Mouse (Mus musculus) stomach, embryonic 14.5 days (tissue): ENCODE measurements at regions not wholly inside any gene's neighbourhood (a gene's known extent, or its start where the extent isn't known, plus 50 kb on each side); places are given as distances from the start of the nearest gene placed in this dataset.

Experiments used
- ATAC-seq: fragments of 200-750 bp; cut with Nextera tagmentation; 2 replicates; pipeline ENCODE4 v1.8.0; 2017; ENCODE audit warnings: low read depth, moderate TSS enrichment; ENCODE audit not compliant: insufficient number of reproducible peaks, insufficient read depth, low FRiP score
- H3K27ac ChIP-seq: fragments of 300-500 bp; sonication (generic); 2 replicates; pipeline ENCODE4 v1.5.1; 2014; ENCODE audit warnings: mild to moderate bottlenecking, low read length, moderate library complexity, mixed read lengths
- H3K27me3 ChIP-seq: fragments of 300-500 bp; sonication (generic); 2 replicates; pipeline ENCODE4 v1.6.1; 2014; ENCODE audit warnings: low read length, control low read depth, mixed read lengths; ENCODE audit not compliant: control insufficient read depth, insufficient read depth
- H3K36me3 ChIP-seq: fragments of 300-500 bp; sonication (generic); 2 replicates; pipeline ENCODE4 v1.6.1; 2014; ENCODE audit warnings: mild to moderate bottlenecking, control low read depth, low read length, moderate library complexity, mixed read lengths; ENCODE audit not compliant: control insufficient read depth, insufficient read depth
- H3K4me1 ChIP-seq: fragments of 300-500 bp; sonication (generic); 2 replicates; pipeline ENCODE4 v1.6.1; 2014; ENCODE audit warnings: low read length, control low read depth, mixed read lengths; ENCODE audit not compliant: control insufficient read depth, insufficient read depth
- H3K4me2 ChIP-seq: fragments of 300-500 bp; sonication (generic); replicated peaks from 2 replicates; pipeline ENCODE4 v1.6.1; 2014; ENCODE audit warnings: low read depth, low read length, control low read depth
- H3K4me3 ChIP-seq: fragments of 300-500 bp; sonication (generic); 2 replicates; pipeline ENCODE4 v1.5.1; 2014; ENCODE audit warnings: low read depth, low read length, control low read depth
- H3K9ac ChIP-seq: fragments of 300-500 bp; sonication (generic); replicated peaks from 2 replicates; pipeline ENCODE4 v1.6.1; 2014; ENCODE audit warnings: low read depth, mild to moderate bottlenecking, control low read depth, low read length, moderate library complexity, mixed read lengths
- H3K9me3 ChIP-seq: fragments of 300-500 bp; sonication (generic); 2 replicates; pipeline ENCODE4 v1.6.1; 2016; ENCODE audit warnings: low read depth, low read length, control low read depth; ENCODE audit not compliant: control insufficient read depth
- WGBS: fragments of 180-500 bp; shearing (Covaris S2); extraction: QIAGEN DNeasy Blood & Tissue Kit; methylation state at CpG from one replicate; pipeline ENCODE4 v1.1.7; 2014; 5-methylcytosine and 5-hydroxymethylcytosine counted together

DNA sequence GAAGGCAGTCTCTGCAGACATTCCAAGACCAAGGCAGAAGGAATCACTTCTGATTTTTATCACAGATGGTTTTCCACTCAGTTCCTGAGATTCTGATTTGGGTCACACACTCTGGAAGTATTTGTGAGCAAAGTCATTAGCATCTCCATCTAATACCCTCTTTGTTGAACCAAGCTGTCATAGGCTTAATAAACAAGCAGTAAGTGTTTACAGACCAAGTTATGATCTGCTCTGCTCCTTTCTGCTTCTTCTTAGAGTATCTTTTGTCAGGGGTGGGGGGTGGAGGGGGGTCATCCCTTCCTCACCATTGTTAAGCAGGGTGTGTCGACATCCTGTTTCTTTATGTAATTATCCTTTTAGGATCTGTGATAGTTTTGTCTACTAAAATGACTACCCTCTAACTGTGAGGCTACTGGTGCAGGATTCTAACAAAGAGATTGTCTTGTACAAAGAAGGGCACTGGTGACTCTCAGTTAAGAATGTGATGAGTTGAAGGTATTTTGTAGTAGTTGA, 358.2 kb upstream of the Adgrl2 start:
- no peak for ATAC-seq
- no peaks in the 10 kb centered on the region for H3K27me3 ChIP-seq
- no peak overlapping the region for H3K4me2 ChIP-seq
- H3K36me3 ChIP-seq = no peaks in the 10 kb centered on the region
- H3K9me3 ChIP-seq = no peaks in the 10 kb centered on the region
- H3K9ac ChIP-seq = no peak overlapping the region
- 35% methylated on average over 1 of the region's 1 CpGs for WGBS
- peak overlapping the region; percentile 3; the same call in 1 of the 2 replicates for H3K27ac ChIP-seq
- H3K4me3 ChIP-seq = no peak overlapping the region
- H3K4me1 ChIP-seq = peaks cover 14% of the 10 kb centered on the region

DNA sequence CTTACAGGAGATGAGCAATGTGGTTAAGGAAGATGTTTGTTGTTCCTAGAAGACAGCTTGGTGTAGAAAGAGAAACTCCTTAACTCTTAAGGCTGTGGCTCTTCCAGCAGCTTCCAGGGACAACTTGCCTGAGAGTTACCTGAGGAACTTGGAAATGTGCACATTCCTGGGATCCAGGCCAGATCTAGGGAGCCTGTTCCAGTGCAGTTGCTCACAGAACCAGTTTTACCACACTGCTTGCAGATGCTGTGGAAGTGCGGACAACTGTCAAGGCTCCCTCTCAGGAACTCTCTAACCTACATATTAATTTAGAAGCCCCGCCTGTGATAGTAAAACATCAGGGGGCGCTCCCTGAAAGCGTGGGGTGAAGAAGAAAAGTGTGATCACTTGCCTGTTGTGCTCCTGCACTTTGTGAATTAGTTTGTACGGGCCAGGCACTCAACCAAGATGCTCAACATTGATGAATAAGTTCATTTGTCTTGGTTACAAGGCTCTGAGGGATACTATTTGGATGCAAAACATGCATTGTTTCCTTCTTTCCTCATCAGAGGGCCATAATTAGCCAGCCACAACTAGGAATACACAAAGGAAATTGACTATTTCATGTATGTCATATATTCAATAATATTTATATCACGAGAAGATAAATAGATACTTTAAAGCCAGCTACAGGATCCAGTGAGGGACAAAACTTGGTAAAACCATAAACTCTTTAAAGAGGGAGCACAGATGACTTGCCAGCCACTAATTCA, 357.1 kb upstream of the Adgrl2 start:
- Histone ChIP-seq H3K36me3 (no peaks in the 10 kb centered on the region), H3K9me3 (no peaks in the 10 kb centered on the region), H3K9ac (no peak overlapping the region), H3K4me3 (no peak overlapping the region), H3K4me2 (no peak overlapping the region), H3K27me3 (no peaks in the 10 kb centered on the region), H3K4me1 (peaks cover 14% of the 10 kb centered on the region), H3K27ac (no peak overlapping the region; the same call in 1 of the 2 replicates)
- WGBS = 44% methylated on average over 6 of the region's 6 CpGs
- no peak for ATAC-seq

DNA sequence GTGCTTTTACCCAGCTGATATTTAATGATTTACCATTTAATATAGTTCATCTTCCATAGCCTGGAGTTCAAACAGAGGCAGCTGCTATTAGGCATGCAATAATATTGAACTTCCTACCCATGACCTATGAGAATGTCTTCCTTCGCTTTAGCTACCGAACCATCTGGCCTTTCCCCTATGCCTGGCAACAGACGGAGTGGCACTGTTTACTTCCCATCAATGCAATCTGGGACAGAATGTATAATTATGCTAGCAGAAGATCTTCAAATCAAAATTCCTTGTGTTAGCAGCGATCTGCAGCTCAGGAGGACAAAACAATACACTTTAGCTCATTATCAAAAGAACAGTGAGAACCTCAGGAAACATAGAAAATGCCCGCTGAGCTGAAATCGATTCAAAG, 352.2 kb upstream of the Adgrl2 start:
- H3K4me1 ChIP-seq = peaks cover 5% of the 10 kb centered on the region
- H3K4me3 ChIP-seq = no peak overlapping the region
- H3K4me2 ChIP-seq = no peak overlapping the region
- no peak overlapping the region for H3K9ac ChIP-seq
- H3K27ac ChIP-seq = no peak overlapping the region
- no peaks in the 10 kb centered on the region for H3K36me3 ChIP-seq
- ATAC-seq = no peak
- 75% methylated on average over 6 of the region's 6 CpGs for WGBS
- H3K9me3 ChIP-seq = no peaks in the 10 kb centered on the region
- H3K27me3 ChIP-seq = no peaks in the 10 kb centered on the region

DNA sequence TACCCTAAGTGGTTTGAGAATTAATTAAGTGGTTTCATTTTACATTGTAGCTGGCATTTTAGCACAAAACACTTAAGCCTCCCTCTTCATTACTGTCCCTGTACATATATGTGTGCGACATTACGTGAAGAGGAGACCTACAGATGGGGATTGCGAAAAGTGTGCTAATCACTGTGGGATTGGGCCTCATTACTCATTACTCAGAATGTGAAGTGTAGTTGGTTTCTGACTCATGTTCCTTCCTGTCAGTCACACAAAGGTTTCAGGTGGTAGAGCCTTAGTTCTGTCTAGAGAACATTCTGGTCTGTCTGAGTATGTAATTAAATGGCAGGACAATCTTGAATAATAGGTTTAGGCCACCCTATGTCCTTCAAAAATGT, 349.0 kb upstream of the Adgrl2 start:
- H3K9ac ChIP-seq = no peak overlapping the region
- H3K4me3 ChIP-seq = no peak overlapping the region
- H3K4me2 ChIP-seq = no peak overlapping the region
- ATAC-seq = no peak
- H3K9me3 ChIP-seq = no peaks in the 10 kb centered on the region
- H3K27ac ChIP-seq = no peak overlapping the region
- no peaks in the 10 kb centered on the region for H3K36me3 ChIP-seq
- no peaks in the 10 kb centered on the region for H3K27me3 ChIP-seq
- WGBS = 96% methylated on average over 3 of the region's 3 CpGs
- no peaks in the 10 kb centered on the region for H3K4me1 ChIP-seq

DNA sequence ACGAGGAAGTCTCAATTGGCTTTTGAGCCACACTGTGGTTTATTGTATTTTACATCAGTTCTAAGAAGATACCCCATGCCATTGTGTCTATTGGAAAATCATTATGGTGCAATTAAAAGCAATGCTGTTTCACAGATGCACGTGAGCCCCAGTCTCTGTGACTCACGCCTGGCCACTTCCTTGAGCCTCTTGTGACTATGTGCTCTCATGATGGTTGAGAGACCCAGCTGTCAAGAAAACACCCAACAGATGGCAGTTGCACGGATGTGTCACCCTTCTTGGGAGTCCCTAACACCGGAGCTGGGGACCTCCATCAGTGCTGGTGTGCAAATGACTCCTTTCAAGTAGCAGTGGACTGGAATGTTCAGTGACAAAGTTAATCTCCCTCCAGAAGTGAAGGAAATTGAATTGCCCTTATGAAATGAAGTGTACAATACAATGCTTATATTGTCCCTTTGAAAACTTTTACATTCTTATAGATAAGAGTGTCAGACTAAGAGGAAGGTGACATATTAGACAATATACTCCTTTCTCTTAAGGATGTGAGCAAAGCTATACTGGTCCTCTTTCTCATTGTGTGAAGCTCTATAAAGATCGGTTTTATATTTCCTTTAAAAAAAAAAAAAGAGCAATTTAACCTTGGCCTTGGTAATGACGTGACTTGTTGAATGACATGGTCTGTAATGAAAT, 348.5 kb upstream of the Adgrl2 start:
- no peak overlapping the region for H3K27ac ChIP-seq
- no peak overlapping the region for H3K9ac ChIP-seq
- no peaks in the 10 kb centered on the region for H3K4me1 ChIP-seq
- H3K27me3 ChIP-seq = no peaks in the 10 kb centered on the region
- no peaks in the 10 kb centered on the region for H3K36me3 ChIP-seq
- ATAC-seq = no peak
- no peak overlapping the region for H3K4me2 ChIP-seq
- WGBS = 77% methylated on average over 7 of the region's 7 CpGs
- no peaks in the 10 kb centered on the region for H3K9me3 ChIP-seq
- H3K4me3 ChIP-seq = no peak overlapping the region

DNA sequence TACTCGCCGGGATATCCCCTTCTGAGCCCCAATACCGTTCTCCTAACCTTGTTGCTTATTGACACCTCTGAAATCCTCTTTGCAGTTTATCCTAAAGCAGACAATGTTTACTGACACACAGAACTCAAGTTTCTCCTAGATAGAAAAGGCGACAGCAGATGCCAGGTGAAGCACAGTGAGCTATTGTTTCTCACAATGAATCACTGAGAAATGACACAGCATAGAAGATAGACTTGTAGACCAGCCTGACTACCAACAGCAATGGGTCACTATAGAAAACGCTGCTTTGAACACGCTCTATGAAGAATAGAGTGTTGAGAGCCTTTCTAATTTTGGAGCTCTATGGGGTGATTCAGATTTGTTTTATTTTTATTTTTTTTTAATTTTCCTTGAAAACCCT, 344.9 kb upstream of the Adgrl2 start:
- no peak for ATAC-seq
- 72% methylated on average over 6 of the region's 6 CpGs for WGBS
- Histone ChIP-seq H3K9me3 (no peaks in the 10 kb centered on the region), H3K36me3 (no peaks in the 10 kb centered on the region), H3K9ac (no peak overlapping the region), H3K27me3 (no peaks in the 10 kb centered on the region), H3K4me3 (no peak overlapping the region), H3K4me1 (0 out of 2 replicates have a peak, but pooled peaks cover 7% of the 10 kb centered on the region), H3K27ac (no peak overlapping the region), H3K4me2 (no peak overlapping the region)

DNA sequence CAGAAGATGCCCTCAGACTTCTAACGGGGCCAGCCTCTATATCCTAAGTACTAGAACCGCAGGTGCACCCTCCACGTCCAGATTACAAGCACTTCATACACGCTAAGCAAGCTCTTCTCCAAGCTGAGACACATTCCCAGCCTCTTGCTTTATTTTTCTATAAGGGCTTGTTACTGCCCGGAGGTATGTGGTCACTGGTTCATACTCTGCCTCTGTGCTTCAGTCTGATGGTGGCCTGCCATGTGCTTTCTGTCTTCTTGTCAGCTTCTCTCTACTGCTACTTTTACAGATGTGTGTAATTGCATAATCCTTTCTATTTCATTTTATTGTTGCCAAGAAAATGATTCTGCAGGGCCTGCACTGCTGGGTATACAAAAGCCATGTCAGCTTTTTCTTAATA, 343.3 kb upstream of the Adgrl2 start:
- Histone ChIP-seq H3K4me3 (no peak overlapping the region), H3K27ac (no peak overlapping the region), H3K9ac (no peak overlapping the region), H3K4me1 (0 out of 2 replicates have a peak, but pooled peaks cover 7% of the 10 kb centered on the region), H3K9me3 (no peaks in the 10 kb centered on the region), H3K4me2 (no peak overlapping the region), H3K36me3 (no peaks in the 10 kb centered on the region), H3K27me3 (no peaks in the 10 kb centered on the region)
- 74% methylated on average over 5 of the region's 5 CpGs for WGBS
- no peak for ATAC-seq

DNA sequence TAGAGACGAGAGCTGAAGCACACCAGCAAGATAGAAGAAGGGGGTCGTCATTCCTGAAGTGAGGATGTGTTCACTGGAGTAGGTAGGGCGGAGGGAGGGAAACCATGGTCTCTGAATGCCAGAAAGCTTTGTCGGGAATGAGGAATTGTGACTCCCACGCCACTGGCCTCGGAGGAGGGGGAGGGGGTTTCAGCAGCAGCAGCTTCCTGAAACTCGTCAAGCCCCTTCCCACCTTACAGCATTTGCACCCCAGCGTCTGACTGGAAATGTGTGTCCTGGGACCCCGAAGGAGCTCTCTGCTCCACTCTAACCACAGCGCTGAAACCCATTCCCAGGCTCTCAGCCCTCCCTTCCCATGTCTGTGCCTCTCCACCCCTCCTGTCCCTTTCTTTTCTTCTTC, 342.8 kb upstream of the Adgrl2 start:
- H3K36me3 ChIP-seq = no peaks in the 10 kb centered on the region
- 0 out of 2 replicates have a peak, but pooled peaks cover 7% of the 10 kb centered on the region for H3K4me1 ChIP-seq
- no peak for ATAC-seq
- H3K9ac ChIP-seq = no peak overlapping the region
- 57% methylated on average over 10 of the region's 10 CpGs for WGBS
- no peaks in the 10 kb centered on the region for H3K27me3 ChIP-seq
- H3K9me3 ChIP-seq = no peaks in the 10 kb centered on the region
- no peak overlapping the region for H3K4me3 ChIP-seq
- H3K27ac ChIP-seq = no peak overlapping the region
- no peak overlapping the region for H3K4me2 ChIP-seq
